Mouse (Mus musculus): ENCODE measurements around the gene Gm49601.

Gene Gm49601

DNA sequence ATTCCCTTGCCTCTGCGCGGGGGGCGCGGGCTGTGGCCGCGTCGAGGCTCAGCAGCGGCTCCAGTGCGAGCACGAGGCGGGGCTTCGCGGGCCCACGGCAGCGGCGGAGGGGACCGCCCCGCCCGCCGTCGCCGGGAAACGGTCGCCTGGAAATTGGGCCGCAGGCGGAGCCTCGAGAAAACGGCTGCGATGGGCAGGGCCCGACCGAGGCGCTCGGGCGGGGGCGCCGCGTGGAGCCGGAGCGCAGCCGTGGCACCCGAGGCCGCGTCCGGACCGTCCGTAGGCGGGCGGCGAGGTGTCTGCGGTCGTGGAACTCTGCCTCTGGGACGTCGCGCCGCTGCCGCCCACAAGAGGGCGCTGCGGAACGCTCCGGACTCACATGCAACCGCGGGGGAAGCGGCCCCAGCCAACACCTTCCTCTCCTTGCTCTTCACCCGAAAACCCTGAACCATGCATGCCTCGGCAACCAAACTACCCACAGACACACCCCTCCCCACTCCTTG lies at the start of gene Gm49601:
TSS of gene Gm49601 (minus strand) at position 52 of the 503 bp plus-strand sequence.
- DNase-seq, result peak; percentile 89

DNA sequence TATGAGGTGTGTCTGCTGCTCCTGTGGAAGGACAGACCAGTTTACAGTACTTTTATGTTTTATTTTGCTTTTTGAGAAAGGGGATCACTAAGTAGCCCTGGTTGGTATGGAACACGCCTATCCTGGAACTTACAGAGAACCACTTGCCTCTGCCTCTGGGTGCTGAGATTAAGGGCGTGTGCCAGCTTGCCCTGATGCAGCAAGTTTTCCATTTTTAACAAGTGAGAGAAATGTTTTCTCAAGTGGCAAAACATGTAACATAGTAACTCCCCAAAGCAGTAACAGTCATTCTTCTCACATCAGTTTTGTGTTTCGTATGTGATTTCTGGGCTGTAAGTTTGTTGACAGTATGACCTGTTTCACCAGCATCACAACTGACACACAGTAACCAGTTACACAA lies 46.8 kb upstream of the Gm49601 start:
- DNase-seq, result no peak

DNA sequence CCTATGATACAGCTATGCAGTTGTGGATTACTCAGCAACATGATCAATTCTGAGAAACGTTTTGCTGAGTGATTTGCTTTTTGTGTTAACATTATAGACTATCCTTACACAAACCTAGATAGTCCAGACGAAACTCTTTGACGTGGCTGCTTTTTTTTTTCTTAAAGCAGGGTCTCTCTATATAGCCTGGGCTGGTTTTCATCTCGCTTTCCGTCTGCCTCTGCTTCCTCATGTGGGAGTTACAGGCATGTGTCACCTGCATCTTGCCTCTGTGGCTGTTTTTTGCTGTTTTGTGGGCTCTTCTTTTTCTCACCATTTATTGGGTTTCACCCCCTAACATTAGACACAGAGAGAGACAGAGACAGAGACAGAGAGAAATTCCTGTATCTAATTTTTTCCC lies 45.8 kb upstream of the Gm49601 start:
- no peak for DNase-seq

DNA sequence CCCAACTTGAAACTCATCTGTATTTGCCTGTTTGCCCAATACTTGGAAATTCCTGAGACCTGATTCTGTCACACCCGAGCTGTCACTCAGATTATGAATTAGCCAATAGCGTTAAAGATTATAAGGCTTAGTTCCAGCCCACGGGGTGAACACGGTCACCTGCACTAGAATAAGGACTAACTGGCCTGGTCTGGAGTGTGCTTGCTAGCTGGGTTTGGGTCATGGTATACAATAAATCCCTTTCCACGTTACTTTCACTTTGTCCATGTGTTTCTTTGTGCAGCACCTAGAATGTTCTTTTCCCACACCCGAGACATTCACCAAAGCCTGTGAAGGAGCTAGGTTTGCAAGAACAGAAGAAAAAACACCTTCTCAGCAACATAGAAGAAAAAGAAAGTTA lies 43.7 kb upstream of the Gm49601 start:
- no peak for DNase-seq

- DNase-seq, result no peak
Measured at GRCm38 (mm10) chr16:18658597-18658996, 32.4 kb upstream of the Gm49601 start.

- no peak for DNase-seq
Measured at GRCm38 (mm10) chr16:18655372-18656098, 29.3 kb upstream of the Gm49601 start.

DNA sequence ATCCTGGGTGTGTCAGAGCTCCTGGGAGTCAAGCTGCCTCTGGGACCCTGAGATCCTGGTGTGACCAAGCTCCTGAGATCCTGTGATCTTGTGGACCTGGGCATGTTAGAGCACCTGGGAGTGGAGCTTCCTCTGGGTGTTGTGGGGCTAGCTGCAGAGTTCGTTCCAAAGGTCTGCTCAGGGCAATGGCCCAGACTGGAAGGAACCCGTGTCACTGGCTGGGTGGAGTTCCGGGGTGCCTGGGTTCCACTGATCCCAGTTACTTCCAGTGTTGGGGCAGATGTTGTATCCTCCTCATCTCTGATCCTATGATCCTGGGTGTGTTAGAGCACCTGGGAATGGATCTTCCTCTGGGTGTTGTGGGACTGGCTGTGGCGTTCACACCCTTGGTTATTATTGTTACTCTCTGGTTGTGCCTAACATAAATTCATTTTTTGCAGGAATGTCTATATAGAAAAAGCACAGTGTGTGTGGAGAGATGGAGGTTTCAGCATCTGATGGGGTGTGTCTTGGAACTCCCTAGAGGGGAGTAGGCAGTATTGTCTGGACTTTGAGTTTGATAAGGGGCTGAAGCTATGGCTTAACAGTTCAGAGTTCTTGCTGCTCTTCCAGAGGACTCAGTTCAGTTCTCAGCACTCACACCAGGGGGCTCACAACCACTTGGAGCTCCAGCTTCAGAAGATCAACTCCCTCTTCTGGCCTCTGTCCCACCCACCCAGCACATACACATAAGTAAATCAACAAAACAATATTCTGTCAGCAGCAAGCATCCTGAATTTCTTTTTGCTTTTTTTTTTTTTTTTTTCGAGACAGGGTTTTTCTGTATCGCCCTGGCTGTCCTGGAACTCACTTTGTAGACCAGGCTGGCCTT lies 27.3 kb upstream of the Gm49601 start:
- no peak for DNase-seq

GRCm38 (mm10) chr16:18649126-18649525 lies 22.9 kb upstream of the Gm49601 start:
- DNase-seq, result no peak

- DNase-seq, result no peak
Measured at GRCm38 (mm10) chr16:18645329-18645728, 19.1 kb upstream of the Gm49601 start.

- DNase-seq, result no peak
Measured at GRCm38 (mm10) chr16:18644485-18644884, 18.3 kb upstream of the Gm49601 start.

GRCm38 (mm10) chr16:18643406-18643998 lies 17.3 kb upstream of the Gm49601 start:
- no peak for DNase-seq

DNA sequence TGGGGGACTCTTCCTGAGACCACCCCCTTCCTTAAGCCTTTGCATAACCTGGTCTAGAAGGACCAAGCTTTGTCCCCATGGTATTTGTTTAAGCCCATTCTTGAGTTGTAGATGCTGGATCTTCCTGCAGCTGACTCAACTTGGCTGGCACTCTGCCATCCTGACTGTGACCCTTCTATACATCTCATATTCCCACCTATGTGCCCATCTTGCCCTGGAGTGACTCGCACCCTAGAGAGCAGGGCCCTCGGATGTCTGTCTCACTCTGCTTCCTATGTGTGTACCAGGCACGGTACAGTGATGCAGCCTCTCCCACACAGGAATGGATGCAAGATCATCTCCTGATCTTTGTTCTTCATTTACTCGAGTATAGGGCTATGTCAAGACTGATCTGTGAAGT lies 16.7 kb upstream of the Gm49601 start:
- no peak for DNase-seq

DNA sequence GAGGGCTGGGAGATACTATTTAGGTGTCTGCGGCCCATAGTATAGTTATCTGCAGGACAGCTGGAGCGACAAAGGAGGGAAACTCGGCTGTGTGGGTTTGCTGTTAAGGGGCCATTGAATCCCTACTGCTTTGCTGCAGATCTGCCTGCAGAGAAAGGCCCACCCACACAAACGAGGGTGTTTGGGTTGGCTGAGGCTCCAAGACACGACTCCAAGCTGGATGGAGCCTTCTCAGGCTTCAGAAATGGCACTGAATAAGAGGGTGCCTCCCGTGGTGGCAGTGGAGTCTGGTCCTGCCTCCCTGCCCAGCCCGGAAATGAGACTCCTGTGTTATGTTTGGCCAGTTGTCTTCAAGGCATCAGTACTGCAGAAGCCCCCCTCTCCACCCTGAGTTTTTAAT lies 16.1 kb upstream of the Gm49601 start:
- no peak for DNase-seq

DNA sequence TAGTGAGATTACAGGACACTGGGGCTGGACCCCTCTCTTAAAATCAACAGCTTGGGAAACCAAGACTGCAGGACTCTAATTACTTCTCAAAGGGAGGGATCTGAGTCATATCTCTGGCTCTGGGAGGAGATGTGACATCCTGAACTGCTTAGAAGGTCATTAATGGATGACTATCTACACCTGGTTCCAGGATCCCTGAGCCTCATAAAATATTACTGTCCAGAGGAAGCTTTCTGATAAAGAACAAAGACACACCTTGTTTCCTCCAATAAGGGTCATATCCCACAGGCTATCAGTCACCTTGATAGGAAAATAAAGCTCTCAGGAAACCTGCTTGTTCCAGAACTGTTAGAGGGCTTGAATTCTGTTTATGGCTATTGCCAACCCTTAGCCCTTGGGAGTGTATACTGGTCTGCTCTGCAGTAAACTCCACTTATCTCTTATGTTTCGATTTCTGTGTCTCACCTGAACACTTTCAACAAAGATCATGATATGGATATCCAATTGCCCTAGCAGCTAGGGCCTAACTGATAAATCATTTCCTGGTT lies 13.2 kb upstream of the Gm49601 start:
- no peak for DNase-seq

DNA sequence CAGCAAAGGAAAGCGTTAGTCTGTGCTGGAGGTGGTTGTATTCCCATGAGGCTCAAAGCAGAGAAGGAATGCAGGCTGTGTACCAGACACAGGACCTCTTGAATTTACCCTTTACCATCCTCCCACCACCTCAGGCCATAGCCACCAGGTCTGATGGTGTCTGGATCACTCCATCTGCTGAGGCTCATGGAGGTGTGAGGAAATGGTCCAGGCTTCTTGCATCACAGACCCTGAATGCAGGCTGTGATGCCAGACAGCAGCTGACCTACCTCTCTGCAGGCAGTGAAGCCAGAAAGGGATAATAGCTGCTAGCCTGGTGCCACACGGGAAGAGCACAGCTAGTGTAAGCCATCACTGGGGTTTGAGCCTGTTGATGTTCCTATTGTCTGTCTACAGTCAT lies 12.2 kb upstream of the Gm49601 start:
- no peak for DNase-seq

DNA sequence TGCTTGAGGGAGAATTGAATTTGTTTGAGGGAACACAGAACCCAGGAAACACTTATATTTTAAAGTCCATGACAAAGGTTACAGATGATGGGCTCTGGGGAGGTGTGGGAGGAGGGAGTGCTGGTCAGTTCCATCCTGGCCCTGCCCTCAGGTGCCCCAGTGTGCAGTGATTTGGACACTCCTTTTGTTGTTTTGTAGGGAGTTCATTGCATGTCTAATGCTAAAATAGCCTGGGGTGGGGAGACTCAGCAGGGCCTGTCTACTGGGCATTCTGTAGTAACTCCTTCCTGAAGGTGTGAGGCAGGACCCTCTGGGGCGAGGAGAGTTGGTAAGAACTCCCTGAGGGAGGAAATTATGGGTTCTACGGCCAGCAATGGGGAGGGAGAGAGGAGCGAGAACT lies 10.6 kb upstream of the Gm49601 start:
- DNase-seq, result no peak

- DNase-seq, result no peak
Measured at GRCm38 (mm10) chr16:18636401-18636800, 10.2 kb upstream of the Gm49601 start.

- no peak for DNase-seq
Measured at GRCm38 (mm10) chr16:18633333-18633732, 7.1 kb upstream of the Gm49601 start.

GRCm38 (mm10) chr16:18632816-18633215 lies 6.6 kb upstream of the Gm49601 start:
- DNase-seq, result no peak

DNA sequence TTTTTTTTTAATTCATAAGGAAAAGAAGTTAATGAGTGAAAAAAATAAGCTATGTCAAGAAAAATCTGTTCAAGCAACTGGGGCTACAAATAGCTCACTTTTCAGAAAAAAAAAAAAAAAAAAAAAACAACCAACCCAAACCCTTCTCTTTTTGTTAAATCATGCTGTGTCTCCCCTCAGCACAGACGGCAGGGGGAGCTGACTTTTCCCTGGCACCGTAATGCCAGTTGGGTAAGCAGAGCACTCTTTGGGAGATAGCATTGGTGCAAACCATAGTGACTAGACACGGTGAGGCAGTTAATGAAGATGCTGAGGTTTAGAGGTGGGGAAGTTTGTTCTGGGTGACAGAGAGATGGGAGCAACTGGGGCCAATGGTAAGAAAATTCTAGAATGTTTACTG lies 5.8 kb upstream of the Gm49601 start:
- no peak for DNase-seq

DNA sequence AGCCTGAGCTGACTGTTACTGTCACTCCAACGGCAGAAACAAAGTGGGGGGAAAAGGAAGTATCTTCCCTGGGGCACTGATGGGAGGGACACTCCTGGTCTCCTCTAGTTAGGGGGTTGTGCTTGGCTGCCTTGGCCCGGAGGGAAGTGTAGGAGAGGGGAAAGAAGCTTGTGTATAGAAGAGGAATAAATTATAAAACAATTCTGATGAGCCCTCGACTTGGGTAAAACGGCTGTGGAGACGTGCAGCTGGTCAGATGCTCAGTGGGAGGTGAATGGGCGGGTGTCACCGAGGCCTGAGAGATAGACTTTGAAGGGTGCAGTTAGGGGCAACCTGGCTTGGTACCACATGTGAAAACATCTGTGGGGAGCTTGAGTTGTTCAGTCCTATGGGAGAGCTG lies 4.9 kb upstream of the Gm49601 start:
- DNase-seq, result no peak

- DNase-seq, result no peak
Measured at GRCm38 (mm10) chr16:18630291-18630690, 4.1 kb upstream of the Gm49601 start.
